Mouse (Mus musculus) kidney, postnatal 36 days (tissue): ENCODE measurements at regions not wholly inside any gene's neighbourhood (a gene's known extent, or its start where the extent isn't known, plus 50 kb on each side); places are given as distances from the start of the nearest gene placed in this dataset.
A peak's percentile ranks its signal among the peaks of the same experiment; 100 is the strongest.

ENCODE experiments used
- DNase-seq, 2 experiments: peaks; one replicate each; pipeline ENCODE4 v3.0.0; 2021 to 2022; ENCODE audit warnings: mixed read lengths in 2 of 2

GRCm38 (mm10) chr10:19412926-19413325 lies 56.6 kb downstream of the Olig3 start:
- peak; percentile 1 to 21 for DNase-seq

- DNase-seq, result no peak
Observed at GRCm38 (mm10) chr10:19413935-19414334, 57.6 kb downstream of the Olig3 start.

GRCm38 (mm10) chr10:19414834-19415233 lies 58.5 kb downstream of the Olig3 start:
- no peak for DNase-seq

GRCm38 (mm10) chr10:19424030-19424429 lies 67.7 kb downstream of the Olig3 start:
- no peak for DNase-seq

- no peak for DNase-seq
Observed at GRCm38 (mm10) chr10:19424961-19425360, 68.6 kb downstream of the Olig3 start.

GRCm38 (mm10) chr10:19426835-19427234 lies 70.5 kb downstream of the Olig3 start:
- no peak for DNase-seq

GRCm38 (mm10) chr10:19432515-19432914 lies 76.2 kb downstream of the Olig3 start:
- no peak for DNase-seq

- DNase-seq, result no peak
Observed at GRCm38 (mm10) chr10:19434661-19435060, 78.3 kb downstream of the Olig3 start.

- DNase-seq, result peak in 1 of 2 experiments; percentile 18
Observed at GRCm38 (mm10) chr10:19441807-19442206, 85.5 kb downstream of the Olig3 start.

- DNase-seq, result peak in 1 of 2 experiments; percentile 2
Observed at GRCm38 (mm10) chr10:19443516-19443915, 87.2 kb downstream of the Olig3 start.

GRCm38 (mm10) chr10:19448838-19449559 lies 92.7 kb downstream of the Olig3 start:
- no peak for DNase-seq

GRCm38 (mm10) chr10:19459053-19459452 lies 102.7 kb downstream of the Olig3 start:
- DNase-seq, result no peak

GRCm38 (mm10) chr10:19459709-19460108 lies 103.4 kb downstream of the Olig3 start:
- no peak for DNase-seq

- DNase-seq, result no peak
Observed at GRCm38 (mm10) chr10:19460164-19460563, 103.8 kb downstream of the Olig3 start.

- DNase-seq, result no peak
Observed at GRCm38 (mm10) chr10:19463800-19464199, 107.5 kb downstream of the Olig3 start.

GRCm38 (mm10) chr10:19464504-19464903 lies 108.2 kb downstream of the Olig3 start:
- no peak for DNase-seq

GRCm38 (mm10) chr10:19471349-19472040 lies 115.2 kb downstream of the Olig3 start:
- DNase-seq, result no peak

GRCm38 (mm10) chr10:19472066-19472465 lies 115.7 kb downstream of the Olig3 start:
- no peak for DNase-seq

GRCm38 (mm10) chr10:19472949-19473535 lies 116.7 kb downstream of the Olig3 start:
- DNase-seq, result no peak

- DNase-seq, result no peak
Observed at GRCm38 (mm10) chr10:19485537-19486135, 106.1 kb upstream of the Ifngr1 start.

GRCm38 (mm10) chr10:19490500-19490899 lies 101.2 kb upstream of the Ifngr1 start:
- no peak for DNase-seq

GRCm38 (mm10) chr10:19491513-19492380 lies 100.0 kb upstream of the Ifngr1 start:
- peak; percentile 46 to 89 for DNase-seq
